Mouse (Mus musculus): Measurements from ENCODE around the gene U2af1l4. TPM values are rescaled to one million over a fixed set of nuclear protein-coding genes. Genes with fewer than 3 reads are reported as not detected.

U2af1l4 gene
- polyA plus RNA-seq, 1 experiment from 2014 or later = 49.4 TPM

- 0 out of 2 replicates have a peak, but pooled peaks cover under 1% of the 10 kb centered on the region for H3K27me3 ChIP-seq
- H3K9ac ChIP-seq = peak overlapping the region; percentile 99
- peaks cover 42% of the 10 kb centered on the region for H3K4me1 ChIP-seq (replicated peaks)
- peak overlapping the region; percentile 96 for H3K4me3 ChIP-seq (replicated peaks)
- peaks cover 25% of the 10 kb centered on the region for H3K36me3 ChIP-seq
- ATAC-seq (ENCODE audit: low read depth) (peak; percentile 22), DNase-seq (peak; percentile 69)
- 27% methylated on average over 40 of the region's 40 CpGs for WGBS (ENCODE audit: insufficient replicate concordance)
- H3K9me3 ChIP-seq (replicated peaks) = no peaks in the 10 kb centered on the region
- peak overlapping the region; percentile 97 for H3K4me2 ChIP-seq
- H3K27ac ChIP-seq = peak overlapping the region; percentile 90
These were observed 26.6 kb downstream of the U2af1l4 start for GRCm38 (mm10) chr7:30589435-30590301.

- 80% methylated on average over 9 of the region's 9 CpGs for WGBS (ENCODE audit: insufficient replicate concordance)
- H3K4me3 ChIP-seq (replicated peaks) = no peak overlapping the region
- DNase-seq = no peak
These were observed 28.0 kb downstream of the U2af1l4 start for GRCm38 (mm10) chr7:30590927-30591604.

GRCm38 (mm10) chr7:30591605-30591951 lies 28.5 kb downstream of the U2af1l4 start:
- peaks cover 43% of the 10 kb centered on the region for H3K4me1 ChIP-seq (replicated peaks)
- H3K27ac ChIP-seq = no peak overlapping the region
- DNase-seq (no peak), ATAC-seq (ENCODE audit: low read depth) (no peak)
- no peak overlapping the region for H3K9ac ChIP-seq
- no peaks in the 10 kb centered on the region for H3K9me3 ChIP-seq (replicated peaks)
- peaks cover 6% of the 10 kb centered on the region for H3K36me3 ChIP-seq
- peaks cover 7% of the 10 kb centered on the region; the same call in 1 of the 2 replicates for H3K27me3 ChIP-seq
- no peak overlapping the region for H3K4me3 ChIP-seq (replicated peaks)
- no peak overlapping the region for H3K4me2 ChIP-seq
- WGBS (ENCODE audit: insufficient replicate concordance) = 75% methylated on average over 4 of the region's 4 CpGs

More at GRCm38 (mm10) chr7:30590927-30591604, 28.0 kb downstream of the U2af1l4 start:
- no peak overlapping the region for H3K9ac ChIP-seq
- ATAC-seq (ENCODE audit: low read depth) = no peak
- no peak overlapping the region for H3K4me2 ChIP-seq
- H3K27ac ChIP-seq = no peak overlapping the region
- H3K36me3 ChIP-seq = peaks cover 11% of the 10 kb centered on the region
- H3K9me3 ChIP-seq (replicated peaks) = no peaks in the 10 kb centered on the region
- peaks cover 7% of the 10 kb centered on the region; the same call in 1 of the 2 replicates for H3K27me3 ChIP-seq
- peaks cover 46% of the 10 kb centered on the region for H3K4me1 ChIP-seq (replicated peaks)

- no peak for ATAC-seq (ENCODE audit: low read depth)
- Histone ChIP-seq H3K4me3 (replicated peaks) (no peak overlapping the region), H3K27me3 (peaks cover 7% of the 10 kb centered on the region; the same call in 1 of the 2 replicates), H3K27ac (no peak overlapping the region), H3K36me3 (no peaks in the 10 kb centered on the region), H3K9ac (no peak overlapping the region), H3K4me1 (replicated peaks) (peaks cover 30% of the 10 kb centered on the region), H3K4me2 (no peak overlapping the region), H3K9me3 (replicated peaks) (no peaks in the 10 kb centered on the region)
- WGBS (ENCODE audit: insufficient replicate concordance) = 39% methylated on average over 5 of the region's 5 CpGs
- no peak for DNase-seq
These were observed 29.8 kb downstream of the U2af1l4 start for GRCm38 (mm10) chr7:30592772-30593423.

- ATAC-seq (ENCODE audit: low read depth) (no peak), DNase-seq (no peak)
- Histone ChIP-seq H3K9ac (no peak overlapping the region), H3K9me3 (replicated peaks) (no peaks in the 10 kb centered on the region), H3K4me1 (replicated peaks) (peaks cover 30% of the 10 kb centered on the region), H3K27me3 (peaks cover 7% of the 10 kb centered on the region; the same call in 1 of the 2 replicates), H3K27ac (no peak overlapping the region), H3K36me3 (no peaks in the 10 kb centered on the region), H3K4me2 (no peak overlapping the region), H3K4me3 (replicated peaks) (no peak overlapping the region)
- WGBS (ENCODE audit: insufficient replicate concordance) = 48% methylated on average over 10 of the region's 10 CpGs
These were observed 30.7 kb downstream of the U2af1l4 start for GRCm38 (mm10) chr7:30593579-30594509.

- H3K27ac ChIP-seq = no peak overlapping the region
- H3K4me3 ChIP-seq (replicated peaks) = no peak overlapping the region
- no peak overlapping the region for H3K9ac ChIP-seq
- peaks cover 29% of the 10 kb centered on the region for H3K4me1 ChIP-seq (replicated peaks)
- DNase-seq (no peak), ATAC-seq (ENCODE audit: low read depth) (no peak)
- no peak overlapping the region for H3K4me2 ChIP-seq
- peaks cover 7% of the 10 kb centered on the region; the same call in 1 of the 2 replicates for H3K27me3 ChIP-seq
- WGBS (ENCODE audit: insufficient replicate concordance) = 57% methylated on average over 4 of the region's 4 CpGs
- H3K36me3 ChIP-seq = no peaks in the 10 kb centered on the region
- no peaks in the 10 kb centered on the region for H3K9me3 ChIP-seq (replicated peaks)
These were observed 31.5 kb downstream of the U2af1l4 start for GRCm38 (mm10) chr7:30594510-30595024.

- no peaks in the 10 kb centered on the region for H3K9me3 ChIP-seq (replicated peaks)
- WGBS (ENCODE audit: insufficient replicate concordance) = 60% methylated on average over 5 of the region's 5 CpGs
- no peak overlapping the region for H3K9ac ChIP-seq
- H3K4me2 ChIP-seq = no peak overlapping the region
- no peaks in the 10 kb centered on the region for H3K36me3 ChIP-seq
- H3K27ac ChIP-seq = no peak overlapping the region
- ATAC-seq (ENCODE audit: low read depth) (no peak), DNase-seq (no peak)
- H3K4me1 ChIP-seq (replicated peaks) = peaks cover 34% of the 10 kb centered on the region
- H3K27me3 ChIP-seq = peaks cover 7% of the 10 kb centered on the region; the same call in 1 of the 2 replicates
- no peak overlapping the region for H3K4me3 ChIP-seq (replicated peaks)
These were observed 33.0 kb downstream of the U2af1l4 start for GRCm38 (mm10) chr7:30596093-30596492.

GRCm38 (mm10) chr7:30596811-30597210 lies 33.7 kb downstream of the U2af1l4 start:
- DNase-seq = no peak
- Histone ChIP-seq H3K27me3 (peaks cover 7% of the 10 kb centered on the region; the same call in 1 of the 2 replicates), H3K4me1 (replicated peaks) (peaks cover 34% of the 10 kb centered on the region), H3K9ac (no peak overlapping the region), H3K4me3 (replicated peaks) (no peak overlapping the region), H3K4me2 (no peak overlapping the region), H3K27ac (no peak overlapping the region), H3K9me3 (replicated peaks) (no peaks in the 10 kb centered on the region), H3K36me3 (no peaks in the 10 kb centered on the region)
- no peak for ATAC-seq (ENCODE audit: low read depth)
- WGBS (ENCODE audit: insufficient replicate concordance) = 65% methylated on average over 5 of the region's 5 CpGs

- no peaks in the 10 kb centered on the region for H3K36me3 ChIP-seq
- no peak for ATAC-seq (ENCODE audit: low read depth)
- peak within 1 kb of the TSS; percentile 50 for H3K4me2 ChIP-seq
- H3K9ac ChIP-seq = no peak within 1 kb of the TSS
- H3K9me3 ChIP-seq (replicated peaks) = no peaks in the 10 kb centered on the region
- no peak within 1 kb of the TSS for H3K4me3 ChIP-seq (replicated peaks)
- no peak for DNase-seq
- H3K27ac ChIP-seq = no peak within 1 kb of the TSS
- H3K27me3 ChIP-seq = peaks cover 7% of the 10 kb centered on the region; the same call in 1 of the 2 replicates
- WGBS (ENCODE audit: insufficient replicate concordance) = 88% methylated on average over 12 of the region's 12 CpGs
- peaks cover 28% of the 10 kb centered on the region for H3K4me1 ChIP-seq (replicated peaks)
These were observed 35.7 kb downstream of the U2af1l4 start, which contains the start of gene Zbtb32 for GRCm38 (mm10) chr7:30598786-30599185. Zbtb32 (minus strand) TSS chr7:30598909.

- Histone ChIP-seq H3K4me1 (replicated peaks) (peaks cover 16% of the 10 kb centered on the region), H3K27me3 (peaks cover 4% of the 10 kb centered on the region; the same call in 1 of the 2 replicates), H3K9ac (peak overlapping the region; percentile 49; the same call in 1 of the 2 replicates), H3K4me2 (peak overlapping the region; percentile 50), H3K9me3 (replicated peaks) (no peaks in the 10 kb centered on the region), H3K4me3 (replicated peaks) (no peak overlapping the region), H3K27ac (no peak overlapping the region), H3K36me3 (no peaks in the 10 kb centered on the region)
- 3% methylated on average over 16 of the region's 16 CpGs for whole genome bisulfite sequencing (ENCODE audit: insufficient replicate concordance)
- peak; percentile 97 for ATAC-seq (ENCODE audit: low read depth)
- peak; percentile 81 for DNase-seq
These were observed 36.8 kb downstream of the U2af1l4 start for GRCm38 (mm10) chr7:30599933-30600353.

All from liver, embryonic 13.5 days (tissue).